7 mouse cellular contexts compared by ENCODE assay signal in the genomic region with DNA sequence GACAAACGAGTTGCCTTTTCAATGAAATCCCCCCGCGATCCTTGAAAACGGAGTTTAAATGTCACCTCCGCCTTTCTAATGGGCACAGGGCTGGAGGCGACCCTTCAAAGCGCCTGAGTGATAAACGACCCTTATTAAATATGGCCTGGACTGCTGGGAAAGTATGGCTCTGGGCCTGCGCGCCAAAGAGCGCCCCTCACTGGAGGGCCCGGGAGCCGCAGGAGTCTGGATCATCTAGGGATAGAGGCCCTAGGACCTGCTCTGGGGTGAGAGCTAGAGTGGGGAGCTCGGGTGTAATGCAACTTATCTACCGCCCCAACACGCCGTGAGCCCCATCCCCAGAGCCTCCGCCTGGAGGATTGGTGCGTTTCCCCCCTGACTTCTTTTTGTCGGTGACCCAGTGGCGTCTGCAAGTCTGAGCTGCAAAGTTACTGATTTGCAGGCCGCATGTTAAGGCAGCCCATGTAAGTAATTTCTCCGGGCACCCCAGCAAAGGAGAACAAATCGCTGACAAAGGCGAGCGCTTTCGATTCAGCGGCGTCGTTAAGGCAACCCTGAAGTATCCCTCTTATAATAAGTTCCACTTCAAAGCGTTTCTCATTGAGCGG. TPM values are rescaled to one million over a fixed set of nuclear protein-coding genes. Genes with fewer than 3 reads are reported as not detected.
DNase-seq lines count a peak whose midpoint lies in the region; ATAC-seq lines count a peak whose summit lies in the region.

No protein-coding gene starts in this region.

- no peak for ATAC-seq in intestine, embryonic 15.5 days
- peak; percentile 53 for ATAC-seq in megakaryocyte progenitor cell, adult 5-6 weeks (replicated peaks; ENCODE audit: poor library complexity)

- no peaks in the 10 kb centered on the region for H3K36me3 ChIP-seq in intestine, embryonic 15.5 days

- 5% methylated on average over 32 of the region's 32 CpGs for WGBS in intestine, embryonic 15.5 days

- H3K9ac ChIP-seq in intestine, embryonic 15.5 days: no peak overlapping the region

- H3K9me3 ChIP-seq in intestine, embryonic 15.5 days: no peaks in the 10 kb centered on the region

- H3K4me2 ChIP-seq in intestine, embryonic 15.5 days (replicated peaks): peak overlapping the region; percentile 43

- peaks cover 16% of the 10 kb centered on the region for H3K4me1 ChIP-seq in intestine, embryonic 15.5 days (replicated peaks)

- peaks cover 69% of the 10 kb centered on the region for H3K27me3 ChIP-seq in intestine, embryonic 15.5 days (replicated peaks)

- peak; percentile 14 for DNase-seq in thymus, postnatal 4 days
- no peak for DNase-seq in thymus, postnatal 14 days
- DNase-seq in embryo, embryonic 9.5 days (ENCODE audit: extremely low spot score): peak; percentile 87
- no peak for DNase-seq in spleen, postnatal 14 days (ENCODE audit: low spot score in 2 of 2)
- DNase-seq in B cell, adult 2 months: no peak

- H3K27ac ChIP-seq in intestine, embryonic 15.5 days: no peak overlapping the region

- no peak overlapping the region for H3K4me3 ChIP-seq in intestine, embryonic 15.5 days (replicated peaks)

RNA-seq across cellular contexts. Expression of a gene that starts 2.6 kb away (rescaled TPM):
- not detected in 2 replicates for polyA plus RNA-seq in intestine, embryonic 15.5 days (2015; fragmentation: Nextera tagmentation; extraction: Ambion mirVana)
- not detected in 2 replicates for total RNA-seq in megakaryocyte progenitor cell, adult 5-6 weeks (2015)
- total RNA-seq in megakaryocyte progenitor cell, adult 5-6 weeks (2017): not detected in 2 replicates

RNA-seq across cellular contexts. Expression of a gene that starts 12.0 kb away (rescaled TPM):
- polyA plus RNA-seq in intestine, embryonic 15.5 days (2015; fragmentation: Nextera tagmentation; extraction: Ambion mirVana): 0.16 TPM in 1 of 2 replicates, not detected in the other
- total RNA-seq in megakaryocyte progenitor cell, adult 5-6 weeks (2015): not detected in 2 replicates
- not detected in 2 replicates for total RNA-seq in megakaryocyte progenitor cell, adult 5-6 weeks (2017)

RNA-seq across cellular contexts. Expression of a gene that starts 21.7 kb away (rescaled TPM):
- not detected in 2 replicates for polyA plus RNA-seq in intestine, embryonic 15.5 days (2015; fragmentation: Nextera tagmentation; extraction: Ambion mirVana)
- total RNA-seq in megakaryocyte progenitor cell, adult 5-6 weeks (2015): not detected in 2 replicates
- total RNA-seq in megakaryocyte progenitor cell, adult 5-6 weeks (2017): not detected in 2 replicates

RNA-seq across cellular contexts. Expression of a gene that starts 36.9 kb away (rescaled TPM):
- polyA plus RNA-seq in intestine, embryonic 15.5 days (2015; fragmentation: Nextera tagmentation; extraction: Ambion mirVana): not detected in 2 replicates
- not detected in 2 replicates for total RNA-seq in megakaryocyte progenitor cell, adult 5-6 weeks (2015)
- total RNA-seq in megakaryocyte progenitor cell, adult 5-6 weeks (2017): not detected in 2 replicates

Comparison
In these comparisons a context has a peak if more than half of its experiments do, and no peak if none do; other contexts are left out.
1. DNase-seq: peak in thymus, postnatal 4 days (single experiment) and embryo, embryonic 9.5 days (single experiment); none in thymus, postnatal 14 days (single experiment), spleen, postnatal 14 days (0 of 2) and B cell, adult 2 months (0 of 2).